Mouse (Mus musculus): ENCODE results near the gene Zfp326.

DNA sequence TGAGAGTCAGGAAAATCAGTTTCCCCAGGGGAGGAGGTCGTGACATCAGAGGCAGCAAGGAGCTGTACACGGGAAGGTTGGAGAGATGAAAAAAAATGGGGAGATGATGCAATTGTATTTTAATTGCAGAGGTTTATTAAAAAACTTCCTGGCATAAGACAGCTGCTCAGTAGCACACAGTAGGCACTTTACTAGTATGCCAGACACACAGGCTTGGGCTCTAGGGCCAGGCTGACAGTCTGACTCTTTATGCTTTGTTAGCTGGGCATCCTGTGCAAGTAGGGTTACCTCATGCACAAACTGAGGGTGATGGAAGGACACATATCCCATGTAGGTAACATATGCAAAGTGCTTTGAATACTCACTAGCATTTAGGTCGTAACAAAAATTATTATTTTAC, 5.2 kb upstream of the Zfp326 start:
- no peak for TF ChIP-seq CTCF (IDR thresholded peaks at IDR 0.05; ENCODE audit: low read depth, low read length)
- no peak for TF ChIP-seq TAL1 (conservative IDR thresholded peaks at IDR 0.05; ENCODE audit: low read depth, low read length)
- TF ChIP-seq GATA1 (IDR thresholded peaks at IDR 0.05; ENCODE audit: borderline replicate concordance, low read length) = no peak
- no peak for TF ChIP-seq POLR2AphosphoS5 (IDR thresholded peaks at IDR 0.05; ENCODE audit: insufficient replicate concordance, low read depth, low read length)
- TF ChIP-seq GATA2 (IDR thresholded peaks at IDR 0.05; ENCODE audit: borderline replicate concordance, low read depth, low read length) = no peak

All from G1E (cell line).